Mouse (Mus musculus) NIH3T3 (cell line): ENCODE data around the gene Ptprn2.

Source experiments
- DNase-seq: peaks from one replicate; pipeline ENCODE4 v3.0.0-alpha.2; 2012; ENCODE audit warnings: low read depth

Ptprn2 gene

GRCm38 (mm10) chr12:116485591-116486403 lies at the start of gene Ptprn2:
Gene Ptprn2, plus strand, starts transcription at chr12:116485720.
- no peak for DNase-seq

DNA sequence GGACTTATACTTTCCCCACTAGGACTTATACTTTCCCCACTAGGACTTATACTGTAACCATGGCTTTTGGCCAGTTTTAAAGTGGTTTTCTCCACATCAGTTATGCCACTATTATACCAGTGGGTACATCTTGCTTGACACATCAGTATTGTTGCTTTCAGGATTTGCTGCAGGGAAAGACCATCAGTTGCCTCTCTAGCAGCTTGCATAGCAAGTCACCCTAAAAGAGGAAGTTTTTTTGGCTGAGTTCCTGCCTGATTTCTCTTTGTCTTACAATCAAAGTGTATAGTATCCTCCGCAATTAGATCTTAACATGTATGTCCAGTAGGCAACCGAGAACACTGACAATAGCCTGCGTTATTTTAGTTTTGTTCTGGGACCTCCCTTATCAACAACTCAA lies 49.4 kb upstream of the Ptprn2 start:
- DNase-seq: no peak

DNA sequence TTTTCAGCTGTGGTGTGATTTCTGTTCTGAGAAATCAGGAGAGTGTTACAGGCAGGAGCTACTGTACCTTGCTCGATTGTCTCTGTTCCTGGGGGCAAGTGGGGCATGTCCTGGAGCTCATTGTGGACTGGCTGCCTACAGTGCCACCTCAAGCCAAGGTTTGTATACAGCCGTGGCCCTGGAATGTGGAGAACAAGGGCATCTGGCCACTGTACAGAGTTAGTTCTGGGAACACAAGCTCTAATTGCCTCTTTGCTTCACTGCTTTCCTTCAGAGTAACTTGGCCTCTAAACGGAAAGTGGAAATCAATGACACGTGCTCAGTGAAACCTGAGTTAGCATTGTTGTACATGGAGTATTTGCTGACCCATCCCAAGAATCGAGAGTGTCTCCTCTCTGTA lies 46.9 kb upstream of the Ptprn2 start:
- no peak for DNase-seq

DNA sequence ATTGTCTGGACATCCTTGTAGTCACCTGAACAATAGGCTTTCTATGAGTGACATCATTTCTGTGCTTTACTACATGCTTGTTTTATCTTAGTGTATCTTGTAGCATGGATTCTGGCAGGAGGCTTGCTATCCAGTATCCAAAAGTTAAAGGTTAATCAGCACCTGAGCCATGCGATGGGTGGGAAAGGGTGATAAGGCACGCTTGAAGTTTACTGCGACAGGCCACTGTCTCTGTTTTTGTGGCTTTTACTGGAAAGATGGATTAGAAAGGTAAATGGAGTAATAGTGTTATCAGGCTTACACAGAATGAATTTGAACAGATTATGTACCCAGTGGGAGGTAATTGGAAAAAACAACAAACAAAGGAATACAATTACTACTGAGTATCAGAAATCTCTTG lies 43.3 kb upstream of the Ptprn2 start:
- DNase-seq: no peak

DNA sequence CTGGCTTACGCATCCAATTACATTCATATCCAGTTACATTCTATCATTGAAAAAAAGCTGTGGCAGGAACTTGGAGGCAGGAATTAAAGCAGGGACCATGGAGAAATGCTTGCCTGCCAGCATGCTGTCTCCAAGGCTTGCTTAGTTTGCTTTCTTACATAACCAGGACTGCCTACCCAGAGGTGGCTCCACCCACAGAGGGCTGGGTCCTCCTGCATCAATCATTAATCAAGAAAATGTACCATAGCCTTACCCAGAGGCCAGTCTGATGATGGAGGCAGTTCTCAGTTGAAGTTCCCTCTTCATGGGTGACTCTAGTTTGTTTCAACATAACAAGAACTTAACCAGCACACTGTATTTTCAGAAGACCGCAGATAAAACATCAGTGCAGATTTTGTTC lies 36.0 kb upstream of the Ptprn2 start:
- DNase-seq: peak; percentile 20

DNA sequence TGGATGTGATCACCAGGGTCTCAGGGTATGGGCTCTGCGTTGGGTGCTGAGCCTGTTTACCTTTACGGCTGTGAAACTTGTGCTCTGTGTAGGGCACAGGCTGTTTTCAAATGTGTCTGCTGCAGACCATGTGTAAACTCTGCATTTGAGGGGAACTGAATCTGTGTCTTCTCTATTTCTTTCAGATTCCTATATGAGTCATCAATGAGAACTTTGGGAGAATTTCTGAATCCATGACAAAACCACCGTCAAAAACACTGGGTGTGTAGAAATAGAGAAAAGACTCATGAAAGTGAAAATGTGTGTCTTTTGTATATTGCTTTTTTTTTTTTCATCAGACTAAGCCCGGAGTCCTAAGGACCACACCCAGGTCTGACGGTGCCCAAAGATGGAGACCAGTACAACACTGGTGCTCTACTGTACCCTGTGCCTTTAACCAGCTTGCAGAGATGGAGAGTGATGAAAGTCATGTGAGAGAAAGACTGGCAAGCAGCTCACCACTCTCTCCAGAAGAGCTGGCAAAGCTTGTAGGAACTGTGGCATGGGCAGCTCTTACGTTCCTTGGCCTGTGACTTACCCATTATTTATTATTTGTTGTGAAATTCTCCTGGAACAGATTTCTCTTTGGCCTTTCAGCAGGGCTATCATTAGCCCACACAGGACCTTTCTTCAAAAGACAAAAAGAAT lies 25.0 kb upstream of the Ptprn2 start:
- DNase-seq: peak; percentile 66

DNA sequence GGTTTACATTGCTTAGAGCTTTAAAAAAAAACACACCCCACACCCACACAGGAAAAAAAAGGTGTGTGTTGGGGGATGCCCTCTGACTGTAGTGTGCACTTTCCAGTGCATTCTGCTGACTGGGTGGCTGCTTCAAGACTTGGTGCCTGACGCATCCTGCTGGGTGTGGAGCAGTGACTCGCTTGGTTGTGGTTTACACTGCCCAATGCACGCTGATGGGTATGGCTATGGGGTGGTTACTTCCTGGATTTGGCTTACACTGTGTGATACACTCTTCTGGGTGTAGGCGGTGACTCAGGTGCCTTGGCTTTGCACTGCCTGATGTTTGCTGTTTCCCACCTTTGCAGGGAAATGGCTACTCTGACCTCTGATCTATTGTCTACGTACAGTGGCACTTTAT lies 18.5 kb upstream of the Ptprn2 start:
- DNase-seq: peak; percentile 52

DNA sequence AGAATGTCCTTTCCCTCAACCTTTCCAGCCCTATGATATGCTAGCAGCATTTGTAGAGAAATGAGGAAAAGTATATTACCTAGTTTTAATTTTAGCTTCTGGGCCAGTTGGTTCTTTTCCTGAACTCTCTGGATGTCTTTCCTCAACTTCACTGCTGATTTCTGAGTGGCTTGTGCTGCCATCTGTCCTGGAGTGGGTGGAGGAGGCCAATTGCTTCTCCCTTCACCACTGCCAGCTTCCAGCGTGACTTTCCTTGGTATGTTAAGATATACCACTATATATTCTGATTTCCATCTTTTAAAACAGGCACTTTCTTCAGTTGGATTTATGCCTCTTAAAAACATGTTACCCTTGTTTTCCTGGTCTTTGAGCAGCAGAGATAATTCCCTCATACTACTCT lies 17.2 kb upstream of the Ptprn2 start:
- no peak for DNase-seq

- DNase-seq: no peak
These were observed 16.4 kb upstream of the Ptprn2 start for GRCm38 (mm10) chr12:116469096-116469495.

GRCm38 (mm10) chr12:116473264-116473663 lies 12.3 kb upstream of the Ptprn2 start:
- no peak for DNase-seq

- DNase-seq: no peak
These were observed 11.8 kb upstream of the Ptprn2 start for GRCm38 (mm10) chr12:116473761-116474160.

- DNase-seq: no peak
These were observed 10.8 kb upstream of the Ptprn2 start for GRCm38 (mm10) chr12:116474676-116475075.

GRCm38 (mm10) chr12:116478771-116479170 lies 6.7 kb upstream of the Ptprn2 start:
- DNase-seq: no peak

DNA sequence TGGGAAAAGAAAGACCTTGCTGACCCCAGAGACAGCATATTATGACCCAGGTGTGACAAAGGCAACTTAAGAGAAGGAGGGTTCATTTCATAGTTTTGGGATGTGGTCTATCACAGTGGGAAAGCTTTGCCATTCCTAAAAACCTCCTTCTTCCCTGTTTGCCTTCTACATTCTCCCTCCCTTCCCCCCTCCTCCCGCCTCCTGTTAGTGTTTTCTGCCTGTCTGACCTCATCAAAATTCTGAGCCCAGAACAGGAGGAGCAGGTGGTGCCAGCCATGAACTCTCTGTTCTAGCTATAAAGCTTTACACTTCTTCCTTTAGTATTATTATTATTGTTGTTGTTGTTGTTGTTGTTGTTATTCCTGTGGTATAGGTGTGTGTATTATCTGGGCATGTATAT lies 3.6 kb upstream of the Ptprn2 start:
- DNase-seq: no peak

- no peak for DNase-seq
These were observed 1.9 kb upstream of the Ptprn2 start for GRCm38 (mm10) chr12:116483581-116483980.

DNA sequence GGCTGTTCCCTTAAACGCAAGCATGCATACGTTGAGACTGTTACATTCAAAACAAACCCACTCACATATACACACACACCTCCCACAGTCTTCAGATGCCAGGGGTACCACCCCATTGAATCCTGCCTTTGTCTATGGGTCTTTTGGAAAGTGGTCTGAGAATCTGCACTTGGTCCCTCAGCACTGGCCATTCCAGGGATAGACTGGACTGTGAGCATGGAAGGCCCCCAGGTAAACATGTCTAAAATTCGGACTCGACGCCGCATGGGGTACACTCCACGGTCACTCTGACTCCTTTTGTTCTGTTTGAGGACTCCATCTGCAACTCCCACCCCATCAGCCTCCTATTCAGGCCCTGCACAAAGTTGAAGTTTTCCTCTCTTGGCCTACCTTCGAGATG lies 529 bp upstream of the Ptprn2 start:
- DNase-seq: no peak

GRCm38 (mm10) chr12:116486404-116486730 lies 847 bp downstream of the Ptprn2 start:
- no peak for DNase-seq

DNA sequence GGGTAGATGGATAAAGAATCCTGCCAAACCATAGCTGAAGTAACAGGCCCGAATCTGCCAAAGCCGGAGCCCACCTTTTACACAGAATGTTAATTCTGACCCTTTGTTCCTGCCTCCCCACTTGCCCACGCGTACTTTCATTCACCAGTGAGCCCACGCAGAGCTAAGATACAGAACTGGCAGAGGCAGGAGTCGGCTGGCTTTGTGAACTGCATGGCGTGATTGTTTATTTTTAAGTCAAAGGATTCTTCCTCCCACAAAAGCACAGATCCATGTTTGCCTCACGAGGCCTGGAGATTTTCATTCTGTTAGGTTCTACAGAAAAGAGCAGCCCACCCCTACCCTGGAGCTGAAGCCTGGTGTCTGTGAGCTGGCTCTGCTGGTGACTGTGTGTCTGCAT lies 3.3 kb downstream of the Ptprn2 start:
- DNase-seq: no peak

- no peak for DNase-seq
These were observed 5.2 kb downstream of the Ptprn2 start for GRCm38 (mm10) chr12:116490575-116491356.

GRCm38 (mm10) chr12:116498666-116499065 lies 13.1 kb downstream of the Ptprn2 start:
- no peak for DNase-seq

GRCm38 (mm10) chr12:116500652-116501051 lies 15.1 kb downstream of the Ptprn2 start:
- DNase-seq: no peak

DNA sequence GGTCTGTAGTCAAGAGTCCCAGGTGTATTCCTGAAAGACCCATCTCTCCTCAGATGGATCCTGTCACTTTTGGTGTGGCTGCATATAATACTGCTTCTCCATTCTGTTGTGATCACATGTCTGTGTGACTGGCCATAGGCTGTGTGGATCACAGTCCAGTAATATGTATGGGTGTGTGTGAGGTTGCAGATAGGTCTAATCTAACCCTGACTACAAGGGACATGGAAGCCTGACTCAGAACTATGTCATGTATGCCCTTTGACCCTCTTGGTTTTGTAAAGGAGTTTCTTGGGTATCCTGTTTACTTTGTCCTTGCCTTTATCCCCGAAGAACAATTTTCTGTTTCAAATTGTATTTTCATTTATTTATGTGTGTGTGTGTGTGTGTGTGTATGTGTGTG lies 27.0 kb downstream of the Ptprn2 start:
- DNase-seq: peak; percentile 19

GRCm38 (mm10) chr12:116513788-116514187 lies 28.3 kb downstream of the Ptprn2 start:
- DNase-seq: peak; percentile 36
